Mouse (Mus musculus) bone marrow macrophage, adult 2 months (primary cell): ENCODE results near the gene Gm26661.

Source experiments
- CTCF ChIP-seq: IDR thresholded peaks from 2 replicates; pipeline ENCODE4 v1.5.1; 2012; ENCODE audit warnings: low read depth, mild to moderate bottlenecking, low read length, moderate library complexity
- POLR2A ChIP-seq: IDR thresholded peaks from 2 replicates; pipeline ENCODE4 v1.6.1; 2012; ENCODE audit warnings: mild to moderate bottlenecking, low read depth, low read length, borderline replicate concordance

- TF ChIP-seq POLR2A: no peak
- TF ChIP-seq CTCF: peak; percentile 99
Measured at GRCm38 (mm10) chr14:7765569-7766314, 25.6 kb upstream of the Gm26661 start.
